Mouse (Mus musculus) bone marrow, adult 2 months (tissue): ENCODE measurements around the gene Kdm1a. TPM values are rescaled to one million over a fixed set of nuclear protein-coding genes. Genes with fewer than 3 reads are reported as not detected.

Source experiments
- H3K27ac ChIP-seq: fragments of 200-500 bp; 2 replicates; pipeline ENCODE4 v1.5.1; 2012; ENCODE audit warnings: low read depth, mild to moderate bottlenecking, control low read depth, inconsistent platforms, low read length; ENCODE audit not compliant: control insufficient read depth, poor library complexity, insufficient read depth
- H3K4me1 ChIP-seq: fragments of 200-500 bp; 2 replicates; pipeline ENCODE4 v1.6.1; 2011; ENCODE audit warnings: low read length; ENCODE audit not compliant: control insufficient read depth, insufficient read depth
- H3K4me3 ChIP-seq: fragments of 200-500 bp; replicated peaks from 2 replicates; pipeline ENCODE3; 2011; ENCODE audit warnings: mild to moderate bottlenecking, low read depth, low read length, control low read depth; ENCODE audit not compliant: control insufficient read depth
- CTCF ChIP-seq: fragments of 200-500 bp; IDR thresholded peaks from 2 replicates; pipeline ENCODE4 v1.5.1; 2011; ENCODE audit warnings: low read length, control low read depth; ENCODE audit not compliant: control insufficient read depth, insufficient read depth
- POLR2A ChIP-seq: fragments of 200-500 bp; IDR thresholded peaks from 2 replicates; pipeline ENCODE4 v1.6.1; 2011; ENCODE audit warnings: low read depth, mild to moderate bottlenecking, control low read depth, low read length, borderline replicate concordance; ENCODE audit not compliant: control insufficient read depth
- WGBS: fragments of 180-500 bp; shearing (Covaris S2); methylation state at CpG from one replicate; pipeline ENCODE4 v1.1.7; 2018; 5-methylcytosine and 5-hydroxymethylcytosine counted together
- polyA plus RNA-seq: library from polyadenylated mRNA; stranded (reverse); fragments of >200 nt; gene quantifications from 2 replicates; pipeline ENCODE4 v1.2.4, GENCODE M21; 2011; ENCODE audit warnings: low replicate concordance; ENCODE audit not compliant: missing spikeins, insufficient read depth, insufficient read length

Gene Kdm1a
- polyA plus RNA-seq, 1 experiment: 26.4 TPM

- no peak overlapping the region for H3K27ac ChIP-seq
- WGBS: 73% methylated on average over 7 of the region's 7 CpGs
- H3K4me1 ChIP-seq: no peaks in the 10 kb centered on the region; the same call in 1 of the 2 replicates
- TF ChIP-seq POLR2A (no peak), CTCF (no peak)
- no peak overlapping the region for H3K4me3 ChIP-seq
These were observed 4.2 kb downstream of the Kdm1a start for GRCm38 (mm10) chr4:136598268-136598876.

- TF ChIP-seq POLR2A (no peak), CTCF (no peak)
- Histone ChIP-seq H3K4me3 (no peak overlapping the region), H3K27ac (no peak overlapping the region), H3K4me1 (no peaks in the 10 kb centered on the region)
- 58% methylated on average over 6 of the region's 6 CpGs for WGBS
These were observed 7.3 kb downstream of the Kdm1a start for GRCm38 (mm10) chr4:136595221-136595620.

GRCm38 (mm10) chr4:136594006-136594405, 8.5 kb downstream of the Kdm1a start:
- Histone ChIP-seq H3K27ac (no peak overlapping the region), H3K4me1 (no peaks in the 10 kb centered on the region), H3K4me3 (no peak overlapping the region)
- TF ChIP-seq POLR2A (no peak), CTCF (no peak)
- WGBS: 92% methylated on average over 2 of the region's 2 CpGs

GRCm38 (mm10) chr4:136592111-136592510, 10.4 kb downstream of the Kdm1a start:
- no peaks in the 10 kb centered on the region for H3K4me1 ChIP-seq
- no peak overlapping the region for H3K4me3 ChIP-seq
- 59% methylated on average over 4 of the region's 4 CpGs for WGBS
- no peak for TF ChIP-seq CTCF
- no peak for TF ChIP-seq POLR2A
- no peak overlapping the region for H3K27ac ChIP-seq

GRCm38 (mm10) chr4:136588003-136588402, 14.5 kb downstream of the Kdm1a start:
- Histone ChIP-seq H3K4me3 (no peak overlapping the region), H3K27ac (no peak overlapping the region), H3K4me1 (no peaks in the 10 kb centered on the region; the same call in 1 of the 2 replicates)
- WGBS: 70% methylated on average over 4 of the region's 4 CpGs
- no peak for TF ChIP-seq POLR2A

- WGBS: 83% methylated on average over 4 of the region's 4 CpGs
- H3K27ac ChIP-seq: no peak overlapping the region
- TF ChIP-seq CTCF: no peak
- TF ChIP-seq POLR2A: no peak
- no peaks in the 10 kb centered on the region; the same call in 1 of the 2 replicates for H3K4me1 ChIP-seq
- no peak overlapping the region for H3K4me3 ChIP-seq
These were observed 15.2 kb downstream of the Kdm1a start for GRCm38 (mm10) chr4:136587221-136587827.

- no peak overlapping the region for H3K27ac ChIP-seq
- H3K4me1 ChIP-seq: no peaks in the 10 kb centered on the region; the same call in 1 of the 2 replicates
- H3K4me3 ChIP-seq: no peak overlapping the region
- WGBS: 83% methylated on average over 3 of the region's 3 CpGs
- TF ChIP-seq POLR2A: no peak
- no peak for TF ChIP-seq CTCF
These were observed 20.6 kb downstream of the Kdm1a start for GRCm38 (mm10) chr4:136581885-136582284.

DNA sequence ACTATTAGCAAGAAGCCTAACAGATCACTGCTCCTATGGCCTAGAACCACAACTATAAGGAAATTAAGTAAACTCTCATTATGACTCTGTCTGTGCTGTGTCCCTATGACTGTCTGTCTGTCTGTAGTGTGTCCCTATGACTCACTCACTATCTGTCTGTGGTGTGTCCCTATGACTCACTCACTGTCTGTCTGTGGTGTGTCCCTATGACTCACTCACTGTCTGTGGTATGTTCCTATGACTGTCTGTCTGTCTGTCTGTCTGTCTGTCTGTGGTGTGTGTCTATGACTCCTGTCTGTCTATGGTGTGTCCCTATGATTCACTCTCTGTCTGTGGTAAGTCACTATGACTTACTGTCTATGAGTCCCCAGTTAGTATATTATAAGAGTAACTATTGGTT, 32.5 kb downstream of the Kdm1a start:
- H3K27ac ChIP-seq: no peak overlapping the region
- no peak overlapping the region for H3K4me3 ChIP-seq
- no peaks in the 10 kb centered on the region for H3K4me1 ChIP-seq
- TF ChIP-seq CTCF (no peak), POLR2A (no peak)
